Mouse (Mus musculus): ENCODE results near the gene Tnpo1.

DNA sequence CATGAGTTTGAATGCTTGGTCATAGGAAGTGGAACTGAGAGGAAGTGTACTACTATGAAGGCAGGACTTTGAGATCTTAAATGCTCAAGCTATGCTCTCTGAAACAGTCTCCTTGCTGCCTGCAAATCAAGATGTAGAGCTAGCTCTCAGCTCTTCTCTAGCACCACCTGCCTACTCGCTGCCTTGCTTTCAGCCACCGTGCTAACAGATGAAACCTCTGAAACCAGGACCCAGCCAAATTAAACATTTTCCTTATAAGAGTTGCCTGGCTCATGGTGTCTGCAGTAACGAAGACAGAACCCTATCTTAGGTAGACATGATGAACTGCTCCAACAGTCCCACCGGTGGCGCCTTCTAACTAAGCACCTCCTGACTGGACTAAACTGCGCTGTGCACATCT is 46.8 kb downstream of the Tnpo1 start:
- TF ChIP-seq CTCF (IDR thresholded peaks at IDR 0.05; ENCODE audit: low read depth, low read length) (no peak), POLR2A (IDR thresholded peaks at IDR 0.05; ENCODE audit: extremely low read depth, insufficient read depth, low read length) (no peak)

All from liver, adult 2 months (tissue).